Mouse (Mus musculus) limb, embryonic 13.5 days (tissue): Measurements from ENCODE around the gene Wnt2b. TPM values are rescaled to one million over a fixed set of nuclear protein-coding genes. Genes with fewer than 3 reads are reported as not detected.
A peak's percentile ranks its signal among the peaks of the same experiment; 100 is the strongest.

ENCODE experiments used
- ATAC-seq: fragments of 200-750 bp; cut with Nextera tagmentation; 2 replicates; pipeline ENCODE4 v1.8.0; 2017; ENCODE audit warnings: low read depth, moderate number of reproducible peaks, moderate TSS enrichment; ENCODE audit not compliant: low FRiP score
- H3K27ac ChIP-seq: fragments of 300-500 bp; sonication (generic); 2 replicates; pipeline ENCODE4 v1.5.1; 2015; ENCODE audit warnings: inconsistent platforms, mild to moderate bottlenecking, moderate library complexity
- H3K27me3 ChIP-seq: fragments of 300-500 bp; sonication (generic); 2 replicates; pipeline ENCODE4 v1.6.1; 2015; ENCODE audit warnings: mild to moderate bottlenecking, inconsistent platforms
- H3K36me3 ChIP-seq: fragments of 300-500 bp; sonication (generic); 2 replicates; pipeline ENCODE4 v1.6.1; 2015; ENCODE audit warnings: inconsistent platforms, mild to moderate bottlenecking, moderate library complexity
- H3K4me1 ChIP-seq: fragments of 300-500 bp; sonication (generic); 2 replicates; pipeline ENCODE4 v1.6.1; 2015; ENCODE audit warnings: inconsistent platforms
- H3K4me2 ChIP-seq: fragments of 300-500 bp; sonication (generic); replicated peaks from 2 replicates; pipeline ENCODE4 v1.6.1; 2015; ENCODE audit warnings: inconsistent platforms, mild to moderate bottlenecking, moderate library complexity
- H3K4me3 ChIP-seq: fragments of 300-500 bp; sonication (generic); 2 replicates; pipeline ENCODE4 v1.5.1; 2015; ENCODE audit warnings: moderate library complexity, mild to moderate bottlenecking, inconsistent platforms
- H3K9ac ChIP-seq: fragments of 300-500 bp; sonication (generic); 2 replicates; pipeline ENCODE4 v1.6.1; 2015; ENCODE audit warnings: mild to moderate bottlenecking, inconsistent platforms
- H3K9me3 ChIP-seq: fragments of 300-500 bp; sonication (generic); 2 replicates; pipeline ENCODE4 v1.6.1; 2016; ENCODE audit warnings: inconsistent platforms
- WGBS: fragments of 180-500 bp; shearing (Covaris S2); methylation state at CpG from one replicate; pipeline ENCODE4 v1.1.7; 2015; 5-methylcytosine and 5-hydroxymethylcytosine counted together
- polyA plus RNA-seq: library from polyadenylated mRNA; unstranded; fragments of >200 nt; fragmentation: Nextera tagmentation; extraction: Ambion mirVana; gene quantifications from 2 replicates; pipeline ENCODE4 v1.2.1, GENCODE M21; 2015

Gene Wnt2b
- polyA plus RNA-seq, 1 experiment from 2014 or later, result 1.2 TPM

DNA sequence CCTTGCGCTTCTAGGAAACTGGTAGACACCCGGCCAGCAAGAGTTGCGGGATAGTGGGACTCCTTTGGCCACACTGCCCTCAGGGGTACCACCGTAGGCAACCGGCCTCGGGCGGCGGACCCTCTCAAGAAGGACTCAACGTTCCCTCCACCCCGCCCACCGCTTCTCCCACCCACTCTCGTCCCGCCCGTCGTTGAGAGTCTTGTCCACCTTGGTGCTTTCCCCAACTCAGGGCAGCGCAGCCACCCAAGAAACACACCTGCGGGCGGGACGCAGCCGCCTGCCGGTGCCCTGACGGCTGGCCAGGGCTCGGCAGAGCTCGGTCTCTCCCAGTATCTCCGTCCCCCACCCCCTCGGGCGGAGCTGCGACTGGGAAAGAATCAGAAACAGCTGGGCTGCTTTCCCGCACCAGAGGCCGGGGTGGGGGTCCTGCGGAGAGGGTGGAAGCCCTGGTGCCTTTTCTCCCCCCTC lies 455 bp upstream of the Wnt2b start:
- Histone ChIP-seq H3K27me3 (peaks cover 68% of the 10 kb centered on the region), H3K4me1 (peaks cover 70% of the 10 kb centered on the region), H3K27ac (no peak overlapping the region), H3K4me3 (peak overlapping the region; percentile 58), H3K9ac (peak overlapping the region; percentile 62; the same call in 1 of the 2 replicates), H3K4me2 (peak overlapping the region; percentile 76), H3K36me3 (no peaks in the 10 kb centered on the region; the same call in 1 of the 2 replicates), H3K9me3 (no peaks in the 10 kb centered on the region)
- peak; percentile 35 for ATAC-seq
- WGBS, result 1% methylated on average over 31 of the region's 31 CpGs

DNA sequence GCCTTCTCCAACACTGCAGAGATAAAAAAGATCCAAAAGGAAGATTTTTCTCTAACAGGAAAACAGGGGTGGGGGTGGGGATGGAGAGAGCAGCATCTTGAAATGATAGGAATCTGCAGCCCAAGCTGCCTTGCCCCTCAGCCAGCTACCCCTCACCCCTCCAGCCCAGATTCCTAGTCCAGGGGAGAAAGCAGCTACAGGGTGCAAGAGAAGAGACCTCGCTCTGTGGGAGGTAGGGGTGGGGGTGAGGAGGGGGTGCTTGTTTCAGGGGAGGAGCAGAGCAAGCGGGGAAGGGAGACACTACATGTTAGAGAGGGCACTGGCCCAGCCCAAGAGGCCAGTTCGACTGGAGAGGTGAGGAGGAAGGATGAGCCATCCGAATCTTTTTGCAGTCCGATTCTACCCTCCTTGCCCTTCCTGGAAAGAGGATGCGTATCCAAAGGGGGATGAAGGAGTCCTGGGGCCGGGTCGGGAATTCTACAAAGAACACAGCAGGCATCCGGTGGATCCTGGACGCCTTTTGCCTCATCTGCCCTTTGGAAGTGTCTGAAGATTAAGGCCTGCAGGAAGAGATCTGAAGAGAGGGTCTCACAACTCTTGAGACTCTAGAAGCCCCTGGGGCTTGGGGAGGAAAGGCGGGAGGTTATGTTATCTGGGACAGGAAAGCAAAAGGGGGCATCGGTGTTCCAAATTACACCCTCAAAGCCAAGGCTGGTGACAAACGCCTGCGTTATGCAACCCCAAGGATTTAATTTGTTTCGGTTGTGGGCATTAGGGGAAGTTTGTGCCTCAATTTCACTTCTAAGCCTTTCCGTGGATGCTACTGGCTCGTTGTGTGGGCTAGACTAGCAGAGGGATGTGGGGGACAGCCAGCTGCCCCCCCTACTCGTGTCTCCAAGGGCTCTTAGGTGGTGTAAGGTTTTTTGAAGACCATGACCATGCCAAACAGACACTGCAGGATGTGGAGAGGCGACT lies 1.4 kb downstream of the Wnt2b start:
- no peak for ATAC-seq
- H3K4me1 ChIP-seq, result peaks cover 54% of the 10 kb centered on the region
- H3K36me3 ChIP-seq, result no peaks in the 10 kb centered on the region; the same call in 1 of the 2 replicates
- peak overlapping the region; percentile 58 for H3K4me3 ChIP-seq
- H3K27ac ChIP-seq, result no peak overlapping the region
- H3K9ac ChIP-seq, result 0 out of 2 replicates have a peak overlapping the region, but pooled peaks have one; percentile 14
- WGBS, result 10% methylated on average over 19 of the region's 19 CpGs
- H3K9me3 ChIP-seq, result no peaks in the 10 kb centered on the region
- peak overlapping the region; percentile 76 for H3K4me2 ChIP-seq
- H3K27me3 ChIP-seq, result peaks cover 64% of the 10 kb centered on the region

DNA sequence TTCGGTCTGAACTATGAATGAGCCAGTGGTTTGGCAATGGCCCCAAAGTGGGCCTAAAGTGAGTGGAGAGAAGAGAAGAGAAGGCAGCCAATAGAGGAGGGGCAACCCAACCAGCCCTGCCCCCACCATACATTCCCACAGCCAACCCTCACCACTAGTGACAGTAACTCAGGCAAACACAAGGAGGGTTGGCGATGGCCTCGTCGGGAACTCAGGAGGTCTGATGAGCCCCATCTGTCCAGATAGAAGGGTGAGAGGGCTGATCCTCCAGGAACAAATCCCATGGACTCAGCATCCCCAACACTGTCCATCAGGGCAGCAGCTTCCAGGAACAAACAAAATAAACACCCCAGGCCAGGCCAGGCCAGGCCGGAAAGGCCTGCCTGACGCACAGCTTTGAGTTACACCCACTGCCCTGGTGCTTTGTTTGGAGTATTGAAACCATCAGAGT lies 5.6 kb downstream of the Wnt2b start:
- no peak overlapping the region for H3K4me2 ChIP-seq
- H3K27ac ChIP-seq, result no peak overlapping the region
- no peak overlapping the region for H3K4me3 ChIP-seq
- H3K9ac ChIP-seq, result no peak overlapping the region
- peaks cover 31% of the 10 kb centered on the region for H3K36me3 ChIP-seq
- peaks cover 15% of the 10 kb centered on the region for H3K4me1 ChIP-seq
- H3K27me3 ChIP-seq, result peaks cover 34% of the 10 kb centered on the region
- ATAC-seq, result no peak
- H3K9me3 ChIP-seq, result no peaks in the 10 kb centered on the region
- WGBS, result 76% methylated on average over 6 of the region's 6 CpGs

DNA sequence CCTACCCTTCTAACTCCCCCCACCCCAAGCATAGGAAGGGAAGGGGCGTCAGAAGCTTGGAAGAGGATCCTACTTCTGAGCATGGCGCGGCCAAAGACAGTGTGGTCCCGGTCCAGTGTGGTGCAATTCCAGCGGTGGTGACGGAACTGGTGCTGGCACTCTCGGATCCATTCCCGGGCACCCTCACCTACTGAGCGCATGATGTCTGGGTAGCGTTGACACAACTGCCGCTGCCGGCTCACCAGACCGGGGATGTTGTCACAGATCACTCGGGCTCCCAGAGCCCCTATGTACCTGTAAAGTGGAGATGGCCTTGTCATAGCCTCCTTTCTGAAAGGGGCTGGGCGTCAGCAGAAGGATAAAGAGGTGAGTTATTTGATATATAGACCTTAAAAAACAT lies 7.2 kb downstream of the Wnt2b start:
- peaks cover 45% of the 10 kb centered on the region for H3K36me3 ChIP-seq
- H3K4me1 ChIP-seq, result 0 out of 2 replicates have a peak, but pooled peaks cover under 1% of the 10 kb centered on the region
- no peak overlapping the region for H3K4me2 ChIP-seq
- no peak overlapping the region for H3K9ac ChIP-seq
- 96% methylated on average over 15 of the region's 15 CpGs for WGBS
- H3K9me3 ChIP-seq, result no peaks in the 10 kb centered on the region
- no peak for ATAC-seq
- H3K27ac ChIP-seq, result no peak overlapping the region
- H3K27me3 ChIP-seq, result peaks cover 18% of the 10 kb centered on the region
- H3K4me3 ChIP-seq, result no peak overlapping the region

DNA sequence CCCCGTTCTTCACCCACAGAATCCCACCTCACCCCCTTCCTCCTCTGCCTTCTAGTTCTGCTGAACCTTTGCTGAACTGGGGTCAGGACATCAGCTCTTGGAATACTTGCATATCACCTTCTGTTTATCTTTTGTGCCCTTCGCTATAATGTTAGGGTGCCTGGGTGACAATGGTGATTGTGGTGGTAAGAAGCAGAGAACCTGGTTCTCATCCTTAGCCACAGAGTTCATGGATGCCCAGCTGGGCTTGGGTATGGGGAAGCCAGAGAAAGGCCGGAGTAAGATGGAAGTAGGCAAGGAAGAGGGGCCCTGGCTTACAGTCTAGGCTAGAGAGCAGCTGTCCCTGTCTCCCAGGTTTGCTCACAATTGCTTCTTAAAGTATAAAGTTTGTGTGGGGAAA lies 7.6 kb downstream of the Wnt2b start:
- Histone ChIP-seq H3K9ac (no peak overlapping the region), H3K4me1 (no peaks in the 10 kb centered on the region), H3K27ac (no peak overlapping the region), H3K36me3 (peaks cover 45% of the 10 kb centered on the region), H3K4me2 (no peak overlapping the region), H3K9me3 (no peaks in the 10 kb centered on the region), H3K4me3 (no peak overlapping the region), H3K27me3 (peaks cover 14% of the 10 kb centered on the region)
- 86% methylated on average over 3 of the region's 3 CpGs for WGBS
- no peak for ATAC-seq

DNA sequence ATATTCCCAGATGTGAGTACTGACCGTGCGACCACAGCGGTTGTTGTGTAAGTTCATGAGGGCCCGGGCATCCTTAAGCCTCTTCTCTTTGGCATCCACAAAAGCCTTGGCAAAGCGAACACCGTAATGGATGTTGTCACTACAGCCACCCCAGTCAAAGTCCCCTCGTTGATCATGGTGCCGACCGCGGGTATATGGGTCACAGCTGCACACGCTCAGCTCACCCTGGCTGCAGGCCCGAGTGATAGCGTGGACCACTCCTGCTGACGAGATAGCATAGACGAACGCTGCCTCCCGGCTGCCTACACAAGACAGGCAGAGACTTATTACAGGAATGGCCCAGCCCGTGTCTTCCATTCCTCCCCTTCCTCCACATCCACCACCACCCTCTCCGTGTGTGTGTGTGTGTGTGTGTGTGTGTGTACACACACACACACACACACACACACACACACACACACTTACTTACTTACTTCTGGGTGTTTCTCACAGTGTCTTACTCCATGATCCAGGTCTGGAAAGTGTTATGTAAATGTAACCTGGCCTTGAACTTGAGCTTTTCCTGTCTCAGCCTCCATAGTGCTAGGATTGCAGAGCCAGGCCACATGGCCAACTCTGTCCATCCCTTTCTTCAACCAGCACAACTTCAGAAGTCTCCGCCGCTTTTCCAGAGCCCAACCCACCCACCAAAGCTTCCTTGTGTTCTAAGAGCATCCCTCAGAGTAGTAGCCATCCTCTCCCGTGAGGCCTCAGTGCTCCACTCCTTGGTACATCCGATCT lies 8.6 kb downstream of the Wnt2b start:
- H3K36me3 ChIP-seq, result peaks cover 51% of the 10 kb centered on the region
- ATAC-seq, result no peak

DNA sequence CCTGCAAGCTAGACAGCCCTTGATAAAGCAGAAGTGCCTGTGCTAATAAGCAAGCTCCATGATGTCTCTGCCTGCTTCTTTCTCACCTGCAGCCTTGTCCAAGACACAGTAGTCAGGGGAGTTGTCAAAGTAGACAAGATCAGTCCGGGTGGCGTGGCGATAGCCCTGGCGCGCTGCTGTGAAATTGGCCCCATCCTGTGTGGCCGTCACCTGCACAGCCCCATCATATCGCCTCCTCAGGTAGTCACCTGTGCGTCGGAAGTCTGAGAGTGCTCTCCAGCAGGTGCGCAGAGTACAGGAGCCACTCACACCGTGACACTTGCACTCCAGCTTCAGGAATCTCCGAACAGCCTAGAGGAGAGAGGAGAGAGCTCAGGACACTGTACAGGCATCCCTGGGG lies 10.8 kb downstream of the Wnt2b start:
- Histone ChIP-seq H3K9me3 (no peaks in the 10 kb centered on the region), H3K4me3 (no peak overlapping the region), H3K9ac (no peak overlapping the region), H3K4me2 (no peak overlapping the region), H3K27me3 (no peaks in the 10 kb centered on the region), H3K36me3 (peaks cover 73% of the 10 kb centered on the region), H3K27ac (no peak overlapping the region), H3K4me1 (no peaks in the 10 kb centered on the region)
- WGBS, result 94% methylated on average over 12 of the region's 12 CpGs
- no peak for ATAC-seq

More for the DNA sequence above, 8.6 kb downstream of the Wnt2b start:
- Histone ChIP-seq H3K4me1 (no peaks in the 10 kb centered on the region), H3K9ac (no peak overlapping the region), H3K9me3 (no peaks in the 10 kb centered on the region), H3K4me2 (no peak overlapping the region), H3K4me3 (no peak overlapping the region), H3K27me3 (peaks cover 3% of the 10 kb centered on the region; the same call in 1 of the 2 replicates), H3K27ac (no peak overlapping the region)
- WGBS, result 90% methylated on average over 23 of the region's 23 CpGs

DNA sequence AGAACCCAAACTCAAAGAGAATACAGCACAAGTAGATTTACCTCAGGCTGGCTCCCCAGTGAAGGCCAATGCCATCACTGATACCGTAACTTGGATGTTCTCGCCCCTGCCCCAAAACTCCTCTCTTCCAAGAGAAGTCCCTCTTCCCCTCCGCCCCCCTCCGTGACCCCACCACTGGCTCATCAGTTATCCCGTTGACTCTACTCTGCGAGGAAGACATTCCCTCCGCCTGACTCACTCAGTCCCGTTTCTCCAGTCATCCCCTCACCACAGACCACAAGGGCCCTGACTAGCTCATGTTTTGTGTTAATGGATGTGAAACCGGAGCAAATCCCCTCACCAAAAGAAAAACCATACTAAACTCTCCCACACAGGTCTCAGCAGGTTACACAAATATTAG lies 16.8 kb downstream of the Wnt2b start:
- 78% methylated on average over 9 of the region's 9 CpGs for WGBS
- ATAC-seq, result no peak
- H3K4me3 ChIP-seq, result no peak overlapping the region
- no peak overlapping the region for H3K4me2 ChIP-seq
- H3K9ac ChIP-seq, result no peak overlapping the region
- no peaks in the 10 kb centered on the region for H3K9me3 ChIP-seq
- no peaks in the 10 kb centered on the region for H3K27me3 ChIP-seq
- no peak overlapping the region for H3K27ac ChIP-seq
- peaks cover 29% of the 10 kb centered on the region for H3K4me1 ChIP-seq
- H3K36me3 ChIP-seq, result peaks cover 46% of the 10 kb centered on the region

DNA sequence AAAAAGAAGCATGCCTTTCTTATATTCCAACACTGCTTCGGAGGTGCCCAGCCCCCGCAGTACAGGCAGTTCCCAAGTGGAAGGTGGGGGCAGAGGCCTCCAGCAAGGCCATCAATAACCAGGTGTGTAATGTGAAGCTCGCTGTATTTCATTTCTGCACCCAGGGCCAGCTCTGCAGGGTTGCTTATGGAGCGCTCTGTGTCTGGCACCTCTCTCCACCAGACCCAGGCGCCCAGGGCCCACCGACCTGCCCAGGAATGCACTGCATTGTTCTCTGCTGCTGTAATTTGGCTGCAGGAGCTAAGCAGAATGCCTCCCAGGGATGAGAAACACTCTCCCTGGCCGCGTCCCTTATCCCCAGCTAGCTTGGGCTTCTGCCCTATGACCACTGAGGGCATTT lies 18.4 kb downstream of the Wnt2b start:
- WGBS, result 33% methylated on average over 8 of the region's 8 CpGs
- no peak overlapping the region for H3K4me3 ChIP-seq
- H3K27ac ChIP-seq, result no peak overlapping the region
- H3K4me2 ChIP-seq, result no peak overlapping the region
- no peaks in the 10 kb centered on the region for H3K27me3 ChIP-seq
- H3K4me1 ChIP-seq, result peaks cover 42% of the 10 kb centered on the region
- H3K9ac ChIP-seq, result no peak overlapping the region
- no peaks in the 10 kb centered on the region for H3K9me3 ChIP-seq
- peak; percentile 53; the same call in 1 of the 2 replicates for ATAC-seq
- H3K36me3 ChIP-seq, result peaks cover 47% of the 10 kb centered on the region

DNA sequence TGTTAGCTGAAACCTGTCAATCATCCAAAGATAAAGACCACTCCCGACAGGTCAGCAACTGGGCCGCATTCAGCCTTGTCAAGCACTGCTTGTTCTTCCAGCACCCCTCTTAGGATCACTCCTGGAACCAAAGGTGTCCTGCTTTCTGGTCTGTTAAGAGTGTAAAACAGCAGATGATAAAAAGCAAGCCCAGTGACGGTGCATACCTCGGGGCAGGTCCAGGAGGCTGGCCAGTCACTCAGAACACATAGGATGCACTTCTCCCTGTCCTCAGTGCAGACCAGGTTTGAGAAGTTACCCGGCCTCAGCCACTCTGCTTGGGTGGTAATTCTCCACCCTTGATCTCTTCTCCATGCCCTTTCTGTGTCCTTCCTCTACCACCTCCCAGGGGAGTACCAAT lies 19.0 kb downstream of the Wnt2b start:
- no peak for ATAC-seq
- peaks cover 46% of the 10 kb centered on the region for H3K4me1 ChIP-seq
- no peak overlapping the region for H3K27ac ChIP-seq

DNA sequence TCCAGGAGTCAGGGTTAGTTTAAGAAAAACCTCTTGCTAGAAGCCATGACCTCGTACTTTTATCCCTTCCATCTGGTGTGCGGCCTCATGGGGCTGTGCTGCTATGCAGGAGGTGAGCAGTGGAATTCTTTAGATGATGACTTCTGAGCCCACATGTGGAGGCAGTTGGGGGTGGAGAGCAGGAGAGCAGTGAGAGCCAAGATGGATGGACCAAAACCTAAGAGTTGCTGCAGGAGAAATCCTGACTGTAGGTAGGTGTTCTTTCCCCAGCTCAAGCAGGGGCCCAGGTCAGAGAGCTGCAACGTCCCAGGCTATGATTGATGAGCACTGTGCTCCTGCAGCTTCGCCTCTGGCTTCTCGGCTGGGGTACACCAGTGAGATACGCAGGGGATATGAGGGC lies 21.0 kb downstream of the Wnt2b start:
- WGBS, result 23% methylated on average over 6 of the region's 6 CpGs

More for the DNA sequence above, 19.0 kb downstream of the Wnt2b start:
- Histone ChIP-seq H3K4me3 (no peak overlapping the region), H3K9me3 (no peaks in the 10 kb centered on the region), H3K36me3 (peaks cover 42% of the 10 kb centered on the region), H3K4me2 (no peak overlapping the region), H3K9ac (no peak overlapping the region), H3K27me3 (no peaks in the 10 kb centered on the region)
- WGBS, result 60% methylated on average over 5 of the region's 5 CpGs

DNA sequence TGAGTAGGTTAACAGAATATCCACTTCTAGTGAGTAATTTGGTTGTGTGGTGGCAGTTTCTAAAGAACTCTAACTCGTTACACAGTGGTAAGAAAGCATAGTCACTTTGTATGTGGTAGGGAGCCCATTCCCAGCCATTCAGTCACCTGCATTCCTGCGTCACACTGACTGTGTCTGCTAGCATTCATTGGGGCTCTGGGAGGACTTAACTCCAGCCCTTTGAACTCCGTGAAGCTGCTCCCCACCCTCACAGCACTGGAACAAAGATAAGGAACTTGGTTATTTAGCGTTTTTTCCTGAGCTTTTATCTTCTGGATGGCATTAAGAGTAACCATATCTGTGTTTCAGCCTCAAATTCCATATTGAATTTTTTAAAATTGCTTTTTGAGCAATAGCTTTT lies 23.4 kb downstream of the Wnt2b start:
- no peaks in the 10 kb centered on the region for H3K27me3 ChIP-seq
- ATAC-seq, result no peak
- no peak overlapping the region for H3K27ac ChIP-seq
- no peak overlapping the region for H3K4me2 ChIP-seq
- 33% methylated on average over 4 of the region's 4 CpGs for WGBS
- peaks cover 44% of the 10 kb centered on the region for H3K4me1 ChIP-seq
- H3K4me3 ChIP-seq, result no peak overlapping the region
- no peaks in the 10 kb centered on the region for H3K9me3 ChIP-seq
- H3K9ac ChIP-seq, result no peak overlapping the region
- peaks cover 34% of the 10 kb centered on the region for H3K36me3 ChIP-seq

More for the DNA sequence above, 21.0 kb downstream of the Wnt2b start:
- no peak overlapping the region for H3K4me3 ChIP-seq
- H3K4me1 ChIP-seq, result peaks cover 46% of the 10 kb centered on the region
- no peaks in the 10 kb centered on the region for H3K9me3 ChIP-seq
- H3K27me3 ChIP-seq, result no peaks in the 10 kb centered on the region
- H3K36me3 ChIP-seq, result peaks cover 28% of the 10 kb centered on the region
- H3K9ac ChIP-seq, result no peak overlapping the region
- peak; percentile 63 for ATAC-seq
- no peak overlapping the region for H3K4me2 ChIP-seq
- H3K27ac ChIP-seq, result peak overlapping the region; percentile 33; the same call in 1 of the 2 replicates
